Mouse (Mus musculus): Measurements from ENCODE around the gene Fam89a.

- TF ChIP-seq CTCF (IDR thresholded peaks at IDR 0.05; ENCODE audit: low read depth, low read length) (no peak), POLR2A (IDR thresholded peaks at IDR 0.05; ENCODE audit: extremely low read depth, insufficient read depth, low read length) (no peak)
These were observed 31.5 kb downstream of the Fam89a start for GRCm38 (mm10) chr8:124720133-124720532.

Measured in liver, adult 2 months (tissue).